Mouse (Mus musculus): ENCODE results near the gene Mtus2.

The Mtus2 gene

GRCm38 (mm10) chr5:148180590-148181307 lies 223.6 kb downstream of the Mtus2 start:
- peak; percentile 29 for DNase-seq (ENCODE audit: low read depth, low spot score)

- no peak for DNase-seq (ENCODE audit: low read depth, low spot score)
Measured at GRCm38 (mm10) chr5:148181308-148181630, 224.1 kb downstream of the Mtus2 start.

GRCm38 (mm10) chr5:148181901-148182300 lies 224.8 kb downstream of the Mtus2 start:
- DNase-seq (ENCODE audit: low read depth, low spot score) = no peak

DNA sequence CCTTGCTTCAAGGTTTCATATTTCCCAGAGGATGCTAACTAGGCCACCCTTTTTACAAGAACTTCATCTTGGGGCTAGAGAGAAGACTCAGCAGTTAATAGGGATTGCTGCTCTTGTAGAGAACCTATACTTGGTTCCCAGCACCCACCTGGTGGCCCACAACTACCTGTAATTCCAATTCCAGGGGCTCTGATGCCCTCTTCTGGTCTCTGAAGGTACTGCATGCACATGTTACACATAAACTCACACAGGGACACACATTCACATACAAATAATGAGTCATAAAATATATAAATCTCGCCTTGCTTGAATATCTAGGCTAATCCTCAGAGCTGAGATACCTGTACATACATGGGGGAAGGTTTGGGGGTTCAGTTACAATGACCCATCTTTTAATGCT lies 228.8 kb downstream of the Mtus2 start:
- no peak for DNase-seq (ENCODE audit: low read depth, low spot score)

DNA sequence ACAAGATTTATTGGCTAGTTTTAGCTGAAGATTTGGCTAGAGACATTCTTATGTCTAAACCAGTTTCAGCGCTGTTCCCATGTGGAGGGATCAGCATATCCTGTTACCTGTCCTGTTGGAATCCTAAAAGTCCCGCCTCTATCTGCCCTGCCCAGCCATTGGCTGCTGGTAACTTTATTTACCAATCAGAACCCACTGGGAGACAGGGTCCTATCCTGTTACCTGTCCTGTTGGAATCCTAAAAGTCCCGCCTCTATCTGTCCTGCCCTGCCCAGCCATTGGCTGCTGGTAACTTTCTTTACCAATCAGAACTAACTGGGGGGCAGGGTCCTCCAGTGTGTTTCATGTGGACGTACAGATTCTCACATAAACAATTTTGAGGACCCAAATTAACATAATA lies 234.3 kb downstream of the Mtus2 start:
- no peak for DNase-seq (ENCODE audit: low read depth, low spot score)

DNA sequence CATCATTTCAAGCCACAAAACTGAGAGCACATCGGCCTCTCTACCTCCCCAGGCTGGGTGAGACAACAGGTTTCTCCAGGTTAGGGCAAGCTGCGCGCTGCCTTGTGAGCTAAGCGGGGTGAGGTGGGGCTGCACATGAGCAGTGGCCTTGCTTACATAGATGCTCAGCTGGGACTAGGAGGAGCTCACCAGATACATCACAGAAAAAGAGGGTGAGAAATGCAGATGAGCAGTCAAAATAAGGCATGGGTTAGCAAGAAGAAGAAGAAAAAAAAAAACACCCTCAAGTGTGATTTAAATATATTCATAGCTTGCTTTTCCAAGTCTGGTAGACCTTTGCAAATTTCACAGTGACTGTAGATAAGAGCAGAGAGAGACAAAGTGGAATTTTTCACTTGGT lies 254.7 kb downstream of the Mtus2 start:
- DNase-seq (ENCODE audit: low read depth, low spot score) = no peak

DNA sequence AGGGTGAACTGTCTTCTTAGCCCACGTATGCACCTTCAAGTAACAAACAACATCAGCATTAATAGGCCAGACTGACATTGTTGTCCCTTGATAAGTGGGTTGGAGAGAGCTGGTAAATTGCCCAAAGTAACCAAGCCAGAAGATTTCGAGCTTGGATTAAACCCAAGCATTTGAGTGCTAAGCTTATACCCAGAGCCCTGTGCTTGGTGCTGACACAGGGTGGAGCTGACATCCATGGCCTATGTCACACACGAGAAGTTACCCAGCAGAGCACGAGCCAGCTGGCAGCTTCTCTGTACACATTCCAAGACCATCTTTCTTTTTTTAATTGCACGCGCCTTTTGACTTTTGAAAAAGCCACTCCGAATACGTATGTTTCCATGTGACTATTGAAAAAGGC lies 259.7 kb downstream of the Mtus2 start:
- DNase-seq (ENCODE audit: low read depth, low spot score) = no peak

- no peak for DNase-seq (ENCODE audit: low read depth, low spot score)
Measured at GRCm38 (mm10) chr5:148222898-148223297, 265.8 kb downstream of the Mtus2 start.

- no peak for DNase-seq (ENCODE audit: low read depth, low spot score)
Measured at GRCm38 (mm10) chr5:148224004-148224403, 266.9 kb downstream of the Mtus2 start.

DNA sequence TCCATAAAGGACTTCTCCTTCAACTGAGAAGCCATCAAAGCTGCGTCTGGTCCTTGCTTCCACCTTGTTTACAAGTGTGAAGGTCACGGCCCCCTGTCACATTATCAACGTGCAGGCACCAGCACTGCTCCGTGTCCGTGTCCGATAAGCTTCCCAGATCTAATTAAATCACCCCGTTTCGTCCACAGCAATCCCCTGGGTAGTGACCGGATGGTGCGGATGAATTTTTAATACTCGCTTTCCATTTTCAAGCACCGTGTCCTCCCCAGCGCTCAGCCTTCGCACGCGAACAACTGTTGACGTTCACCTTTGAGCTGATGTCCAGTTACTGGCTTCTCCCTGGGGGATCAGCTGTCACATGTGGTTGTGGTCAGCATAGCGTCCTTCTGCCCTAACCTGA lies 276.6 kb downstream of the Mtus2 start:
- DNase-seq (ENCODE audit: low read depth, low spot score) = no peak

GRCm38 (mm10) chr5:148236616-148237015 lies 279.5 kb downstream of the Mtus2 start:
- peak; percentile 52 for DNase-seq (ENCODE audit: low read depth, low spot score)

DNA sequence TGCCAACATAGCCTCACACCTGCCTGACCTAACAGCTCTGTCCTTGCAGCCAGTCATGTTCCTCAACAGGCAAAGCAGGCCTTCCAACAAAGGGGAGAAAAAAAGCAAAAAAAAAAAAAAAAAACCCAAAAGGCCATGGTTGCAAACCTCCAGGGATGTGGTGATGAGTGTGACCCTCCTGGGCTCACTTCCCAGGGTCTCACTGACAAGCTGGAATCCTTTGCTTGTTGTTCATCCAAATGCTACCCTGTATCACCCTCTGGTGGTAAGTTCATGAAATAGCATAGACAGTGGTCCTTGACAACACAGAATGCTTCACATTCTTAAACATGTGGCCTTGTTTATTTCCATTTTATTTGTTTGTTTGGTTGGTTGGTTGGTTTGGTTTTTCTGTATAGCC lies 281.9 kb downstream of the Mtus2 start:
- DNase-seq (ENCODE audit: low read depth, low spot score) = peak; percentile 38

DNA sequence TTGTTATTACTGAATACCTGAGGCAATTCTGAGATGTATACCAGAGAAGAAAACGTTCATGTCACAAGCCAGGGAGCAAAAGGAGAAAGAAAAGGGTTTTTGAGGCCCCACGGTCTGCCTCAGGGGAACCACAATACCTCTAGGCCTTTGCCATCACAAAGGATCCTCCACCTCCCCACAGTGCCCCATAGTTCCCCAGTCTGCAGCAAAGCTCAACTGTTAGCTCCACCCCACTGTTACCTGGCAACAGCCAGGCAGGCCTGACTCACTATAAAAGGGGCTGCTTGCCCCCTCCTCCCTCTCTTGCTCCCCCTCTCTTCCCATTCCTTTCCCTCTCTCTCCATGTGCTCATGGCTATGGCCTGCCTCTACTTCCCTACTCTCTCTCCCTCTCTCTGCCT lies 282.6 kb downstream of the Mtus2 start:
- DNase-seq (ENCODE audit: low read depth, low spot score) = no peak

DNA sequence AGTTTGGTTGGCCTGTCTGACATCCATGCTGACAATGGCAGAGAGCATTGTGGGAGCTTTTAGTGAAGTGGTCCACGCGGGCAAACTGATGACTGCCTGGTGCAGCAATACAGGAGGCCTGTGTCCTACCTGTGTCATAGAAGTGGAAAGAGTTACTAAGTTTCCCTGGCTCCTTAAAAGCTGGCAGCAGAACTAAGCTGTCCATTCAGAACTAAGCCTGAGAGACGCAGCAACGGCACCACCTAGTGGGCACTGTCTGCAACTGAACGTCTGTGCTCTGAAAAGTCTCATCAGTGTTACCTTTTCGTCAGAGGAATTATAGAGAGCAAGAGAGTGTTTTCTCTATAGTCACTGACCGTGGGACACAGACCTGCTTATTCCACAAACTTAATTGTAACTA lies 284.8 kb downstream of the Mtus2 start:
- DNase-seq (ENCODE audit: low read depth, low spot score) = peak; percentile 57

- DNase-seq (ENCODE audit: low read depth, low spot score) = no peak
Measured at GRCm38 (mm10) chr5:148244471-148244870, 287.4 kb downstream of the Mtus2 start.

DNA sequence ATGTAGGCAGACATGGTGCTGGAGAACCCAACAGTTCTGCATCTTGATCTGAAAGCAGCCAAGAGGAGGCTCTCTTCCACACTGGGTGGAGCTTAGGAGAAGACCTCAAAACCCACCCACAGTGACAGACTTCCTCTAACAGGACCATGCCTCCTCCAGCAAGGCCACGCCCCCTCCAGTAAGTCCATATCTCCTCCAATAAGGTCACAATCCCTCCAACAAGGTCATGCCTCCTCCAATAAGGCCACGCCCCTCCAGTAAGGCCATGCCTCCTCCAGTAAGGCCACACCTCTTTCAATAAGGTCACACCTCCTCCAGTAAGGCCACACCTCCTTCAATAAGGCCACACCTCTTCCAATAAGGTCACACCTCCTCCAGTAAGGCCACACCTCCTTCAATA lies 288.3 kb downstream of the Mtus2 start:
- no peak for DNase-seq (ENCODE audit: low read depth, low spot score)

GRCm38 (mm10) chr5:148248236-148248635 lies 291.1 kb downstream of the Mtus2 start:
- DNase-seq (ENCODE audit: low read depth, low spot score) = no peak

DNA sequence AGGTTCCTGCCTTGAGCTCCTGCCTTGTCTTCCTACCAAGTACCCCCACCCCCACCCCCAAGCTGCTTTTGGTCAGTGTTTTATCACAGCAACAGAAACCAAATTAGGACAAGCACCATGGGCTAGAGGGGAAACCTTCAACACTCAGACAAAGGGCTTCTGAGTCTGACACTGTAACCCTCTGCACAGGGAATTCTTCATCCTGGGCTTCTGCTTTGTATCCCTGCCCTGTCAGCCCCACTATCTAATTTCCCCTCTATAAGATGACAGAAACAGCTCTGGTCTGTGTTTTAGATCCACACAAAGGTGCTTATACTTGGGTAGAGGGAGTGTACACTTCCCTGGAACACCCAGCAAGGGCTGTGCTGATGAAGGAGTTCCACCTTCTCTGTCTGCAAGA lies 294.7 kb downstream of the Mtus2 start:
- no peak for DNase-seq (ENCODE audit: low read depth, low spot score)

GRCm38 (mm10) chr5:148262016-148262415 lies 304.9 kb downstream of the Mtus2 start:
- no peak for DNase-seq (ENCODE audit: low read depth, low spot score)

- no peak for DNase-seq (ENCODE audit: low read depth, low spot score)
Measured at GRCm38 (mm10) chr5:148264819-148265707, 307.9 kb downstream of the Mtus2 start.

DNA sequence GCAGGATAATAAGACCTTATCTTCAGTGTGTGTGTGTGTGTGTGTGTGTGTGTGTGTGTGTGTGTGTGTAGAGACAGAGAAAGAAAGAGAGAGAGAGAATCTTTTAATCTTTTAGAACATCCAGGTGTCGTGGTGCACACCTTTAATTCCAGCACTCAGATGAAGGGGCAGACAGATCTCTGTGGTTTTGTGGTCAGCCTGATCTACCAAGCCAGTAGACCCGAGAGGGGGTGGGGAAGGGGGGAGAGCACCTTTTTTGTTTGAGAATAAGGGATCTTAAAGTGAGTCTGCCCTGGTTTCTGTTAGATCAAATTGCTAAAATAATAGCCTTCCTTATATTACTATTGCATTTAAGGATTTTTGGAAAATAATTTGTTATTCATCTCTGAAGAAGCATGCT lies 309.7 kb downstream of the Mtus2 start:
- no peak for DNase-seq (ENCODE audit: low read depth, low spot score)

DNA sequence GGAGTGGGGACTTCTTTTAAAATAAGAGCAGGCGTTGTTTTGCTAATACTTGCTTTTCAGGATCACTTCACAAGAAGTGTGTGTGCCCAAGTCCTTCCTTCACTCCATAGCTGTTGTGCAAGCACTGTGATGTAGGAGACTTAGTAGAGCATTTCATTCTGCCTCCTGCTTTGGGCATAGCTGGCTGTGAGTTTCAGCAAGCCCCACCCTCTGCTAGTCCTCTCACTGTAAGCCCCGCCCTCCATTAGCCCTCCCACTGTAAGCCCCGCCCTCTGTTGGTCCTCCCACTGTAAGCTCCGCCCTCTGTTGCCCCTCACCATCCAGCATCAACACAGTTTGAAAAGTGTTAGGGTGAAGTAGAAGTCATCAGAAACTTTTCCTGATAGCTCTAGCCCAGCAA lies 310.3 kb downstream of the Mtus2 start:
- DNase-seq (ENCODE audit: low read depth, low spot score) = no peak

GRCm38 (mm10) chr5:148272065-148272464 lies 314.9 kb downstream of the Mtus2 start:
- DNase-seq (ENCODE audit: low read depth, low spot score) = no peak
